Mouse (Mus musculus) adrenal gland, adult 18-20 months (tissue): Measurements from ENCODE around the gene Txnip. TPM values are rescaled to one million over a fixed set of nuclear protein-coding genes. Genes with fewer than 3 reads are reported as not detected.

ENCODE experiments used
- DNase-seq, 2 experiments: peaks; one replicate each; pipeline ENCODE4 v3.0.0; 2021 to 2022; ENCODE audit warnings: low spot score in 2 of 2
- total RNA-seq, 2 experiments: library from RNA; stranded (reverse); gene quantifications; 1 replicate in 1 of 2; 2 replicates in 1 of 2; pipeline ENCODE4 v1.2.3; 2021

The Txnip gene
- total RNA-seq, 2 experiments from 2014 or later: 539 to 784 TPM

DNA sequence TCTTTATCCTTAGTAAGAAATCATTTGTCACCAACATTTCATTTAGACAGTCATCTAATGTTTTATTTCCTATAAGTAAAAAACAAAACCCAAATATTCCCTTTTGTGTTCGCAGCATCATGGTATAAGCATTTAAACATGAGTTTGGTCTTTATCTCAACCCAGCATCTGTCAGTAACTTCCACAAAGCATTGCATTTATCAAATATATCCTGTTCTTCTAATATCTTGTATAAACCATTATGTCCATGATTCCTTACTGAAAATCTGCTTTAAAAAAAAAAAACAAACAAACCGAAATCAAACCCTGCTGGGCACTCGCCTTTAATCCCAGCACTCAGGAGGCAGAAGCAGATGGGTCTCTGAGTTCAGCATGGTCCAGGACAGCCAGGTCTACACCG is 48.9 kb downstream of the Txnip start:
- DNase-seq: no peak

Other genes with a start within 250 kb of the Txnip start
- gene BC107364, start 105.7 kb upstream of the Txnip start, total RNA-seq: not detected
- gene Hfe2, start 32.8 kb upstream of the Txnip start, total RNA-seq: under 1 TPM in 1 of 2 experiments, not detected in 1; 0.42 TPM
- not detected for gene Gm16253, start 19.0 kb downstream of the Txnip start, total RNA-seq
- 10 to 100 TPM; 35.5 to 38.8 TPM for gene Polr3gl, start 36.2 kb downstream of the Txnip start, total RNA-seq
- gene Ankrd34a, start 38.7 kb downstream of the Txnip start, total RNA-seq: under 1 TPM; 0.76 to 0.77 TPM
- 10 to 100 TPM; 24.4 to 39.1 TPM for gene Lix1l, start 43.2 kb downstream of the Txnip start, total RNA-seq
- gene Rbm8a, start 72.0 kb downstream of the Txnip start, total RNA-seq: 10 to 100 TPM; 89.7 to 89.8 TPM
- 10 to 100 TPM; 41.3 to 45.6 TPM for gene Pex11b, start 77.4 kb downstream of the Txnip start, total RNA-seq
- under 1 TPM; 0.35 to 0.70 TPM for gene Gm42957, start 77.5 kb downstream of the Txnip start, total RNA-seq
- 1 to 10 TPM; 1.4 to 3.0 TPM for gene Itga10, start 87.6 kb downstream of the Txnip start, total RNA-seq
- gene Ankrd35, start 112.2 kb downstream of the Txnip start, total RNA-seq: 1 to 10 TPM; 1.3 to 6.6 TPM
- gene Pias3, start 138.4 kb downstream of the Txnip start, total RNA-seq: 10 to 100 TPM; 19.7 to 20.1 TPM
- 1 to 10 TPM; 1.5 TPM for gene Nudt17, start 150.6 kb downstream of the Txnip start, total RNA-seq
- 10 to 100 TPM; 25.2 to 25.5 TPM for gene Polr3c, start 169.7 kb downstream of the Txnip start, total RNA-seq
- gene Rnf115, start 169.7 kb downstream of the Txnip start, total RNA-seq: 10 to 100 TPM; 37.5 to 39.0 TPM